Mouse (Mus musculus): ENCODE data around the gene Vps52. TPM values are rescaled to one million over a fixed set of nuclear protein-coding genes. Genes with fewer than 3 reads are reported as not detected.

Vps52 gene
- polyA plus RNA-seq, 1 experiment: 35.7 TPM

DNA sequence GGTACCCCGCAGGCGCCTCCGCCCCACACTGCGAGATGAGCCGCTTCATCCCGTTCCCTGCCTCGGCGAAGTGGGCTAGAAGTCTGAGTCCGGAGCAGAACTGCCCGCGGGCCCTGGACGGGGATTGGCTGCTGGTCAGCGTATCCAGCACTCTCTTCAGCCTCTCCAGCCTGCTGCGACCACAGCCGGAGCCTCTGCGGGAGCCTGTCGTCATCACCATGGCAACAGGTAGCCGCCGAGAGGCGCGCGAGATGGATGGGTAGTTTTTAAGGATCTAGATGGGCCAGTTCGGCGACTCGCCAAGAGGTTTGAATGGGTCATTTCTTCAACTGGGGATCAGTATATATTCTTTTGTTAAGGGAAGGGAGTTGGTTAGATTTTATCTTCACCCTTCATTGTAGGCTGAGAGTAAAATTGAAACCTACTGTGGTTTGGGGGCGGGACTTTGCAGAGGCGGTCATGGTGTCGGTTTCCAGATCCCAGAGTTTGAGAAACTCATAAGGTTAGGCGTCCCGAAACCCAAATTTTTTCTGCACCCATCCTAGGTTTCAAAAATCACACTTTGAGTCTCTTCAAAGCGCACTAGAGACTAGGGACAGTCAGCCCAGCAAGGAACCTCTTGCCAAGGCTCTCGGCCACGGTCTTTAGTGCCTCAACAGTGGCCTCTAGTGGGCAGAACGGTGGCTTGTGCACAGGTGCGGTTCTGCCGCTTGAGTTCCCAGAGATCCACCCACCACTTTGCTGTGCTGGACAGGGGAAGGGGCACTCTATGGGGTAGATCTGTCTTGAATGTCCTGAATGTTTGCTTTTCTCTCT is 35.1 kb upstream of the Vps52 start:
- TF ChIP-seq CTCF (IDR thresholded peaks at IDR 0.05; ENCODE audit: borderline replicate concordance, insufficient read depth, low read length): peak; percentile 88
- TF ChIP-seq POLR2A (IDR thresholded peaks at IDR 0.05; ENCODE audit: low read depth, low read length): peak; percentile 77
- peak overlapping the region; percentile 24 for H3K27ac ChIP-seq (ENCODE audit: insufficient read depth, low read length)
- H3K4me3 ChIP-seq (ENCODE audit: insufficient read depth, low read length): peak overlapping the region; percentile 61
- no peaks in the 10 kb centered on the region for H3K4me1 ChIP-seq (ENCODE audit: control insufficient read depth, insufficient read depth, low read length)

DNA sequence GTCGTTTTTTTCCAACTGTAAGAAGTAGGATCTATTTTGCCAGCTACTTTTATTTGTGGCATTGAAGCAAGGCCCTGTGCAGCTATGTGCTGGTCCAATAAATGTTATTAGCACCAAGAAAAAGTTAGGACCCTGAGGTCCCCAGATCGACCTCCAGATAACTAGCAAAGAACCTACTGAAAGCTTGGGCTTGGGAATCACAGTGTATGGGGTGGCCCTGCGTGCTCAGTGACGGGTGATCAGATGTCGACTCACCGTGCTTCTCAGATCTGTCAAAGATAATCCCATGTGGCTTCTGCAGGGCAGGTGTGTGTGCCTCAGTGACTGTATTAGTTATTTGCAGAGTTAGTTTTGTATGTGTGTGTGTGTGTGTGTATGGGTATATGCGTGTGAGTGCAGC is 34.3 kb upstream of the Vps52 start:
- TF ChIP-seq POLR2A (IDR thresholded peaks at IDR 0.05; ENCODE audit: low read depth, low read length) (no peak), CTCF (IDR thresholded peaks at IDR 0.05; ENCODE audit: borderline replicate concordance, insufficient read depth, low read length) (no peak)
- no peak overlapping the region for H3K27ac ChIP-seq (ENCODE audit: insufficient read depth, low read length)
- H3K4me3 ChIP-seq (ENCODE audit: insufficient read depth, low read length): no peak overlapping the region
- H3K4me1 ChIP-seq (ENCODE audit: control insufficient read depth, insufficient read depth, low read length): no peaks in the 10 kb centered on the region

DNA sequence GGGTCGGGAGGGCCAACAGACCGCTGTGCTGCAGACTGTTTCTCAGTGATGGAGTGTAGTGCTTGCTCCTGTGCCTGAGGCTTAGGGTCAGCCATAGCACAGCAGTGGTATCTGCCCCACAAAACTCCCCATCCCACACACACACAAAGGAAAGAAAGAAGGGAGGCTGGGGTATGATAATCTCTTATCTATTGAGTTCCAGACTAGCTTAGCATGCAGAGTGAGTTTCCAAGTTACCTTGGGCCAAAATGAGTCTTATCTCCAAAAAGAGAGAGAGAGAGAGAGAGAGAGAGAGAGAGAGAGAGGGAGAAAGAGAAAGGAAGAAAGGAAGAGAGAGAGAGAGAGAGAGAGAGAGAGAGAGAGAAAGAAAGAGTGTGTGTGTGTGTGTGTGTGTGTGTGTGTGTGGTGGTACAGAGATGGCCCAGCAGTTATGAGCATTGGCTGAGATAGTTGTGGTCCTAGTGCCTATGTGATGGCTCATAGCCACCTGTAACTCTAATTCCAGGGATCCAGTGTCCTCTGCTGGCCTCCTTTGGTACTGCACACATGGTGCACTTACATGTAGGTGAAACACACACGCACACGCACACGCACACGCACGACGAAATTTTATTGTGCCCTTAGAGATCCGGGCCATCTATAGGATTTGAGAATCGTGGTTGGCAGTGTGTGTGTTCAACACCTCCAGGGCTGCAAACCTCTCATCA is 30.9 kb upstream of the Vps52 start:
- no peak overlapping the region for H3K27ac ChIP-seq (ENCODE audit: insufficient read depth, low read length)
- TF ChIP-seq CTCF (IDR thresholded peaks at IDR 0.05; ENCODE audit: borderline replicate concordance, insufficient read depth, low read length) (peak; percentile 28; the same call in 1 of the 2 replicates), POLR2A (IDR thresholded peaks at IDR 0.05; ENCODE audit: low read depth, low read length) (no peak)
- no peaks in the 10 kb centered on the region for H3K4me1 ChIP-seq (ENCODE audit: control insufficient read depth, insufficient read depth, low read length)
- no peak overlapping the region for H3K4me3 ChIP-seq (ENCODE audit: insufficient read depth, low read length)

DNA sequence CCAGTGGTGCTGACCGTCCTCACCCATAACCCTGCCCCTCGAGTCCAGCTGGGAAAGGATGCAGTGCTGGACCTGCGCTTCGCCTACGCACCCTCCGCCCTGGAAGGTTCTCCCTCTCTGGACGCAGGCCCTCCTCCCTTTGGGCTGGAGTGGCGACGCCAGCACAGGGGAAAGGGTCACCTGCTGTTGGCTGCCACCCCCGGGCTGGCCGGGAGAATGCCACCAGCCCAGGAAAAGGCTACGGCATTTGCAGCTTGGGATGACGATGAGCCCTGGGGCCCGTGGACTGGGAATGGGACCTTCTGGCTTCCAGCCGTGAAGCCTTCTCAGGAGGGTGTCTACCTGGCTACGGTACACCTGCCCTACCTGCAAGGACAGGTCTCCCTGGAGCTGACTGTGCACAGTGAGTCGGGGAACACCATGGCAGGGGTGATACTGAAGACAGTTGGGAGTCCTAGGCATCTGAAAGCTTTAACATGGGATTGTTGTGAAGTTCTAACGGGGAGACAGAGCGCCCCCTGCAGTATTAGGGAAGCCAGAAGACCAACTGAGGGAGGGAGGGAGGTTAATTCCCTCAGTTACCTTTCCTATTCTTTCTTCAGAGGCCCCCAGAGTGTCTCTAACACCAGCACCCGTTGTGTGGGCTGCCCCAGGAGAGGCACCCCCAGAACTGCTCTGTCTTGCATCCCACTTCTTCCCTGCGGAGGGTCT is 30.1 kb upstream of the Vps52 start:
- no peak overlapping the region for H3K4me3 ChIP-seq (ENCODE audit: insufficient read depth, low read length)
- H3K27ac ChIP-seq (ENCODE audit: insufficient read depth, low read length): no peak overlapping the region
- H3K4me1 ChIP-seq (ENCODE audit: control insufficient read depth, insufficient read depth, low read length): no peaks in the 10 kb centered on the region
- TF ChIP-seq POLR2A (IDR thresholded peaks at IDR 0.05; ENCODE audit: low read depth, low read length): no peak
- TF ChIP-seq CTCF (IDR thresholded peaks at IDR 0.05; ENCODE audit: borderline replicate concordance, insufficient read depth, low read length): no peak

DNA sequence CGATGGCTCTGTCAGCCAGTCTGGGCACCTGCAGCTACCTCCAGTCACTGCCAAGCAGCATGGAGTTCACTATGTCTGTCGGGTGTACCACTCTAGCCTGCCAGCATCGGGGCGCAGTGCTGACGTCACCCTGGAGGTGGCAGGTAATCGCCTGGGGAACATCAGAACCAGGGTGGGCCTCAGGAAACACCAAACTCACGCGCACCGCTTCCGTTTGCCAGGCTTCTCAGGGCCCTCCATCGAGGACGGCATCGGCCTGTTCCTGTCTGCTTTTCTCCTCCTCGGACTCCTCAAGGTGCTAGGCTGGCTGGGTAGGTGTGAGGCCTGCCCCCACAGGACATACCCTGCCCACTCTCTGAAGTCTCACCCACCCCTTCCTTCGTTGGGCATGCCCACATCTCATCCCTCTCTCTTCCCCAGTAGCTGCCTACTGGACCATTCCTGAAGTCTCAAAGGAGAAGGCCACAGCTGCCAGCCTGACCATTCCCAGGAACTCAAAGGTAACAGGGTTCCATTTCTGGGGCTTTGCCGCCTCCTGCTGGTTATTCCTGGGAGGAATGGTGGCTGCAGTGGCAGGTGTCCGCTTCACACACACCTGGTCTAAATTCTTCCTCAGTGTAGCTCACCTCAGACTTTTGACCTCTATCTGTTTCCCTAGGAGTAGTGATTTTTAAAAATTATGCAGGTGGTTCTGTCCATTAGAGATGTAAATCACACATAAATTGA is 29.2 kb upstream of the Vps52 start:
- Histone ChIP-seq H3K4me1 (ENCODE audit: control insufficient read depth, insufficient read depth, low read length) (no peaks in the 10 kb centered on the region), H3K4me3 (ENCODE audit: insufficient read depth, low read length) (no peak overlapping the region), H3K27ac (ENCODE audit: insufficient read depth, low read length) (no peak overlapping the region)
- TF ChIP-seq CTCF (IDR thresholded peaks at IDR 0.05; ENCODE audit: borderline replicate concordance, insufficient read depth, low read length) (peak; percentile 5; the same call in 1 of the 2 replicates), POLR2A (IDR thresholded peaks at IDR 0.05; ENCODE audit: low read depth, low read length) (no peak)

DNA sequence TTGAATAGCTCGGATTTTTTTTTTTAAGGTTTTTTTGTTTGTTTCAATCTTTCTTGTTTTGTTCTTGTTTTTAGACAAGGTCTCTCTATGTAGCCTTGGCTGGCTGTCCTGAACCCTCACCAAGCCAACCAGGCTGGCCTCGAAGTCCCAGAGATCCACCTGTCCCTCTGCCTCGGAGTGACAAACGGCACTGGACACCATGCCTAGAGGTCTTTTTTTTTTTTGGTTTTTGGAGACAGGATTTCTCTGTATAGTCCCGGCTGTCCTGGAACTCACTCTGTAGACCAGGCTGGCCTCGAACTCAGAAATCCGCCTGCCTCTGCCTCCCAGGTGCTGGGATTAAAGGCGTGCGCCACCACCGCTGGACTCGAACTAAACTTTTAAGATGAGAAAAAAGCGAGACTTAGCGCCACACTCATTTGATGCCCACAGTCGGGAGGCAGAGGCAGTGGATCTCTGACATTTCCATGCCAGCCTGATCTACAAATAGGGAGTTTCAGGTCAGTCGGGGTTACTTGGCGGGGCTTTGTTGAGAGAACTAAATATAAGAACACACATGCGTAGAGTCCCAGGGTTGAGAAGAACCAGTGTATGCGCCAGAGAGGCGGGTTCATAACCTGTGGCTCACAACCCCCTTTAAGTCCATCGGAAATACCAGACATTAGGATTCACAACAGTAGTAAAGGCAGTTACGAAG is 27.2 kb upstream of the Vps52 start:
- H3K4me3 ChIP-seq (ENCODE audit: insufficient read depth, low read length): peak overlapping the region; percentile 77
- TF ChIP-seq CTCF (IDR thresholded peaks at IDR 0.05; ENCODE audit: borderline replicate concordance, insufficient read depth, low read length) (no peak), POLR2A (IDR thresholded peaks at IDR 0.05; ENCODE audit: low read depth, low read length) (no peak)
- no peak overlapping the region for H3K27ac ChIP-seq (ENCODE audit: insufficient read depth, low read length)
- no peaks in the 10 kb centered on the region for H3K4me1 ChIP-seq (ENCODE audit: control insufficient read depth, insufficient read depth, low read length)

DNA sequence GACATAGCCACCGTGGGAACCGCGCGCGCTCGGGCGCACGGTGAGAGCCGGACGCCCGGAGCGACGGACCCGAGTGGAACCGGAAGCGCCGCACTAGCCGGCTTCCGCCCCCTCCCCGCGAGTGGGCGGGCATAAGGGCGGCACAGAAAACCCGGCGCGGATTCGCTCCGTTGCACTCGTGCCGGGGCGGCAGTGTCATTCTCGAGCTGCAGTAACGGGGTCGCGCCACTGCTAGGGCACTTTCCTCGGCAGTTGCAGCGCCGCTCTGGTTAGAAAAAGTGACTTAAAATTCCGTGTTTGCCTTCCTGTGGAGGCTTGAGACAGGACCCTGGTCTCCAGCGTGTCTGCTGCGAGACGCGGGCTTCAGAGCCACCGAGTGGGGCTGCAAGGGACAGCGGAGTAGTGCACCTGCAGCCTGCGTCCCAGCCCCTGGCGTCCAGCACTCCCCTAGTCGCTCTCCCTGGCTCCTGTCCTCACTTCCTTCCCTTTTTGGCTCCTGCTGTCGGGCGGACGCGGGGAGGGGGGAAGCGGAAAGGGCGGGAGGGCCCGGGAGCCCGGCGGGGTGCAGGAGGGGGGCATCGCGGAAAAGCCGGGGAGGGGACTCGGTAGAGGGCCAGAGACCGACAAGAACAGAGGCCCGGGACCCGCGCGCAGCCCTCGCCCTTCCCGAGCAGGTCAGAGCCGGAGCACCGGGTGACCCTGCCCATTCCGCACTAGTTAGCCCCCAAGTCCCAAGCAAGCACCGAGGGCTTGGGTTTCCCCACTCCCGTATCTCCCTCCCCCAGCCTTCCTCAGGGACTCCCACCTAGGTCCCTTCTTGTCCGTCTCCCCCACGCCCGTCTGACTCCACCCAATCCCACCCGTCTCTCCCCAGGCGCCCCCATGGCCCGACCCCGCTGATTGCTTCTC is 26.0 kb upstream of the Vps52 start, which contains the start of gene Rgl2:
Rgl2 (plus strand) TSS at position 173 of the 909 bp plus-strand sequence.
- H3K27ac ChIP-seq (ENCODE audit: insufficient read depth, low read length): peak within 1 kb of the TSS; percentile 69
- peak within 1 kb of the TSS; percentile 77 for H3K4me3 ChIP-seq (ENCODE audit: insufficient read depth, low read length)
- H3K4me1 ChIP-seq (ENCODE audit: control insufficient read depth, insufficient read depth, low read length): no peaks in the 10 kb centered on the region
- TF ChIP-seq CTCF (IDR thresholded peaks at IDR 0.05; ENCODE audit: borderline replicate concordance, insufficient read depth, low read length): peak; percentile 8; the same call in 1 of the 2 replicates
- peak; percentile 50 for TF ChIP-seq POLR2A (IDR thresholded peaks at IDR 0.05; ENCODE audit: low read depth, low read length)
